Mouse (Mus musculus): ENCODE measurements around the gene Tpmt. TPM values are rescaled to one million over a fixed set of nuclear protein-coding genes. Genes with fewer than 3 reads are reported as not detected.

Gene Tpmt
- polyA plus RNA-seq, 1 experiment from 2014 or later: 21.1 TPM

GRCm38 (mm10) chr13:47033602-47034001 lies 10.9 kb downstream of the Tpmt start:
- DNase-seq (ENCODE audit: low spot score): no peak
- peaks cover 8% of the 10 kb centered on the region; the same call in 1 of the 2 replicates for H3K4me1 ChIP-seq
- H3K9me3 ChIP-seq: no peaks in the 10 kb centered on the region
- H3K36me3 ChIP-seq: no peaks in the 10 kb centered on the region
- H3K27ac ChIP-seq: no peak overlapping the region
- H3K27me3 ChIP-seq (ENCODE audit: insufficient read depth, poor library complexity, severe bottlenecking): no peaks in the 10 kb centered on the region
- WGBS: 84% methylated on average over 4 of the region's 4 CpGs
- H3K4me3 ChIP-seq: no peak overlapping the region

GRCm38 (mm10) chr13:47030376-47031107 lies 14.0 kb downstream of the Tpmt start:
- DNase-seq (ENCODE audit: low spot score): no peak
- 87% methylated on average over 17 of the region's 17 CpGs for WGBS
- H3K27me3 ChIP-seq (ENCODE audit: insufficient read depth, poor library complexity, severe bottlenecking): no peaks in the 10 kb centered on the region
- no peak overlapping the region for H3K27ac ChIP-seq
- H3K4me1 ChIP-seq: peaks cover 8% of the 10 kb centered on the region; the same call in 1 of the 2 replicates
- H3K36me3 ChIP-seq: no peaks in the 10 kb centered on the region
- H3K4me3 ChIP-seq: no peak overlapping the region
- no peaks in the 10 kb centered on the region for H3K9me3 ChIP-seq

GRCm38 (mm10) chr13:47020798-47021197 lies 23.7 kb downstream of the Tpmt start:
- no peaks in the 10 kb centered on the region for H3K9me3 ChIP-seq
- no peak for DNase-seq (ENCODE audit: low spot score)
- H3K27me3 ChIP-seq (ENCODE audit: insufficient read depth, poor library complexity, severe bottlenecking): peaks cover 1% of the 10 kb centered on the region; the same call in 1 of the 2 replicates
- H3K27ac ChIP-seq: no peak overlapping the region
- H3K36me3 ChIP-seq: no peaks in the 10 kb centered on the region
- WGBS: 77% methylated on average over 7 of the region's 7 CpGs
- H3K4me1 ChIP-seq: no peaks in the 10 kb centered on the region
- no peak overlapping the region for H3K4me3 ChIP-seq

GRCm38 (mm10) chr13:47019774-47020173 lies 24.8 kb downstream of the Tpmt start:
- Histone ChIP-seq H3K4me3 (no peak overlapping the region), H3K36me3 (no peaks in the 10 kb centered on the region), H3K9me3 (no peaks in the 10 kb centered on the region), H3K27ac (no peak overlapping the region), H3K27me3 (ENCODE audit: insufficient read depth, poor library complexity, severe bottlenecking) (peaks cover 9% of the 10 kb centered on the region; the same call in 1 of the 2 replicates), H3K4me1 (peaks cover 2% of the 10 kb centered on the region)
- 85% methylated on average over 7 of the region's 7 CpGs for WGBS
- DNase-seq (ENCODE audit: low spot score): no peak

GRCm38 (mm10) chr13:47017259-47017658 lies 27.3 kb downstream of the Tpmt start:
- peaks cover 27% of the 10 kb centered on the region for H3K27me3 ChIP-seq (ENCODE audit: insufficient read depth, poor library complexity, severe bottlenecking)
- no peaks in the 10 kb centered on the region for H3K9me3 ChIP-seq
- no peak overlapping the region for H3K27ac ChIP-seq
- H3K4me3 ChIP-seq: no peak overlapping the region
- peaks cover 12% of the 10 kb centered on the region for H3K4me1 ChIP-seq
- no peak for DNase-seq (ENCODE audit: low spot score)
- WGBS: 37% methylated on average over 5 of the region's 5 CpGs
- no peaks in the 10 kb centered on the region for H3K36me3 ChIP-seq

- H3K27me3 ChIP-seq (ENCODE audit: insufficient read depth, poor library complexity, severe bottlenecking): peaks cover 27% of the 10 kb centered on the region
- 68% methylated on average over 5 of the region's 5 CpGs for WGBS
- no peak for DNase-seq (ENCODE audit: low spot score)
Measured at GRCm38 (mm10) chr13:47015195-47015501, 29.4 kb downstream of the Tpmt start.

GRCm38 (mm10) chr13:47014334-47015194 lies 30.0 kb downstream of the Tpmt start, which contains the start of gene Nhlrc1:
Nhlrc1 (minus strand) TSS chr13:47014850.
- DNase-seq (ENCODE audit: low spot score): no peak
- Histone ChIP-seq H3K27me3 (ENCODE audit: insufficient read depth, poor library complexity, severe bottlenecking) (peaks cover 27% of the 10 kb centered on the region), H3K36me3 (peaks cover 11% of the 10 kb centered on the region; the same call in 1 of the 2 replicates), H3K4me3 (peak within 1 kb of the TSS; percentile 65), H3K4me1 (peaks cover 12% of the 10 kb centered on the region), H3K27ac (peak within 1 kb of the TSS; percentile 84), H3K9me3 (peaks cover 16% of the 10 kb centered on the region)
- 4% methylated on average over 73 of the region's 73 CpGs for WGBS

More at GRCm38 (mm10) chr13:47015195-47015501, 29.4 kb downstream of the Tpmt start:
- peak overlapping the region; percentile 65 for H3K4me3 ChIP-seq
- H3K27ac ChIP-seq: no peak overlapping the region
- H3K4me1 ChIP-seq: peaks cover 12% of the 10 kb centered on the region
- H3K9me3 ChIP-seq: peaks cover 11% of the 10 kb centered on the region
- peaks cover 7% of the 10 kb centered on the region; the same call in 1 of the 2 replicates for H3K36me3 ChIP-seq

GRCm38 (mm10) chr13:47013740-47014139 lies 30.8 kb downstream of the Tpmt start:
- H3K4me3 ChIP-seq: peak overlapping the region; percentile 65
- H3K36me3 ChIP-seq: peaks cover 11% of the 10 kb centered on the region; the same call in 1 of the 2 replicates
- WGBS: 55% methylated on average over 10 of the region's 10 CpGs
- no peak for DNase-seq (ENCODE audit: low spot score)
- peaks cover 17% of the 10 kb centered on the region for H3K9me3 ChIP-seq
- H3K4me1 ChIP-seq: peaks cover 12% of the 10 kb centered on the region
- H3K27me3 ChIP-seq (ENCODE audit: insufficient read depth, poor library complexity, severe bottlenecking): peaks cover 27% of the 10 kb centered on the region
- H3K27ac ChIP-seq: no peak overlapping the region

GRCm38 (mm10) chr13:47001590-47001989 lies 42.9 kb downstream of the Tpmt start:
- no peak for DNase-seq (ENCODE audit: low spot score)
- no peaks in the 10 kb centered on the region for H3K27me3 ChIP-seq (ENCODE audit: insufficient read depth, poor library complexity, severe bottlenecking)
- no peaks in the 10 kb centered on the region for H3K4me1 ChIP-seq
- H3K27ac ChIP-seq: no peak overlapping the region
- H3K9me3 ChIP-seq: no peaks in the 10 kb centered on the region
- 83% methylated on average over 4 of the region's 4 CpGs for WGBS
- no peaks in the 10 kb centered on the region for H3K36me3 ChIP-seq
- no peak overlapping the region for H3K4me3 ChIP-seq

- Histone ChIP-seq H3K36me3 (no peaks in the 10 kb centered on the region), H3K27ac (no peak overlapping the region), H3K4me1 (no peaks in the 10 kb centered on the region), H3K27me3 (ENCODE audit: insufficient read depth, poor library complexity, severe bottlenecking) (no peaks in the 10 kb centered on the region), H3K9me3 (no peaks in the 10 kb centered on the region), H3K4me3 (no peak overlapping the region)
- 56% methylated on average over 5 of the region's 5 CpGs for WGBS
- DNase-seq (ENCODE audit: low spot score): no peak
Measured at GRCm38 (mm10) chr13:46999498-46999897, 45.0 kb downstream of the Tpmt start.

- no peaks in the 10 kb centered on the region for H3K9me3 ChIP-seq
- DNase-seq (ENCODE audit: low spot score): no peak
- no peak overlapping the region for H3K4me3 ChIP-seq
- no peaks in the 10 kb centered on the region for H3K36me3 ChIP-seq
- H3K27ac ChIP-seq: no peak overlapping the region
- no peaks in the 10 kb centered on the region for H3K27me3 ChIP-seq (ENCODE audit: insufficient read depth, poor library complexity, severe bottlenecking)
- H3K4me1 ChIP-seq: no peaks in the 10 kb centered on the region
- 73% methylated on average over 4 of the region's 4 CpGs for WGBS
Measured at GRCm38 (mm10) chr13:46997355-46997754, 47.2 kb downstream of the Tpmt start.

GRCm38 (mm10) chr13:46993274-46993551 lies 51.3 kb downstream of the Tpmt start:
- Histone ChIP-seq H3K9me3 (no peaks in the 10 kb centered on the region), H3K27me3 (ENCODE audit: insufficient read depth, poor library complexity, severe bottlenecking) (no peaks in the 10 kb centered on the region), H3K4me1 (peaks cover 6% of the 10 kb centered on the region; the same call in 1 of the 2 replicates), H3K36me3 (no peaks in the 10 kb centered on the region), H3K27ac (no peak overlapping the region), H3K4me3 (no peak overlapping the region)
- 89% methylated on average over 2 of the region's 2 CpGs for WGBS
- DNase-seq (ENCODE audit: low spot score): no peak

Measured in heart, embryonic 10.5 days (tissue).